Mouse (Mus musculus): ENCODE measurements around the gene Tbca.

Tbca gene

GRCm38 (mm10) chr13:94788771-94789649, at the start of gene Tbca:
Tbca (plus strand) TSS chr13:94788910.
- peak; percentile 22 to 77 for DNase-seq (ENCODE audit: low spot score in 2 of 2)

GRCm38 (mm10) chr13:94745176-94745575, 43.5 kb upstream of the Tbca start:
- DNase-seq (ENCODE audit: low spot score in 2 of 2): no peak

GRCm38 (mm10) chr13:94765852-94766251, 22.9 kb upstream of the Tbca start:
- no peak for DNase-seq (ENCODE audit: low spot score in 2 of 2)

GRCm38 (mm10) chr13:94768460-94769154, 20.1 kb upstream of the Tbca start:
- no peak for DNase-seq (ENCODE audit: low spot score in 2 of 2)

DNA sequence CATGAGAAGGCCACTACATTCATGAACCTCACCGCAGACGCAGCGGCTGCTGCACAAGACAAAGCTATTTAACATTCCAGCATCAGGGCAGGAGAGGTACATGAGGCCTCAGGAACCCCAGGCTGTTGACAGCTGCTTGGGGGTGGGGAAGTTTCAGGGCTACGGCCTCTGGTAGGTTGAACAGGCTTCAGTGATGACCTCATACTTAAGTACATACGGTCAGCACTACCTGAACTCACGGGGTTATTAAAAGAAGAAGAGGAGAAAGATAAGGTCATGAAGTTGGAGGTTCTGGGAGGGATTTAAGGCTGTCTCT, 19.6 kb upstream of the Tbca start:
- no peak for DNase-seq (ENCODE audit: low spot score in 2 of 2)

DNA sequence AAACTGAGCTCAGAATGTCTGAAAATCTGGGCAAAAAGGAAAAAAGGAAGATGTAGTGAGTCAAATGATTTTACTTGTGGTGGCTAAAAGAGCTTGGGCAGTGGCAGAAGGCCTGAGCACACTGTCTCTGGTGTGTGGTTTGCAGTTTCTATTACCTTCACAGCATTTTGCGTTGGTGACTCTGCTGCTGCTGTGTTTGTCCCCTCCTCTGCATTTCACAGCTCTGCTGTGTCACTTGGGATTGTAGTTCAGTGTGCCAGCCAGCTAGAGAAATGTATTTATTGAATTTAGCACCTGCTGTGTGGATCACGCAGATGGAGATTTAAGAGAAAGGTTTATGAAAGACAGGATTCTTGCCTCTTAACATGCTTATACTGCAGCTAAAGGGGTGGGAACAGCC, 1.8 kb upstream of the Tbca start:
- DNase-seq (ENCODE audit: low spot score in 2 of 2): peak in 1 of 2 experiments; percentile 24

DNA sequence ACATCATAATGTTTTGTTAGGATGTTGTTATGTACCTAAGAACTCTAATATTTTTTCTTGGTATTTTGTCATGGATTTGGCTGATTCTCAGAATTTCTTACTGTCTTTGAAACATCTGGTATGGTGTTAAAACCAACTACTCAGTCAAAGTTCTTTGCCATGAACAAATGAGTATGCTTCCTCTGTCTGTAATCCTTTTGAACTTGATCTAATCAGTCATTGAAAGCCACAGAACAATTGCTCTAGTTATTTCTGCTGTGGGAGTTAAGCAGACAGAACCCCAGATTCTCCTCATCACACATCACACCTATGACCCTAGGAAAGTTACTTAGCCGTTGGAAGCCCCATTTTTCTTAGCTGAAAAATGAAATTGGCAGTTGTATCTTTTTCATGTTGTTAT, 6.0 kb downstream of the Tbca start:
- DNase-seq (ENCODE audit: low spot score in 2 of 2): no peak

- no peak for DNase-seq (ENCODE audit: low spot score in 2 of 2)
Observed at GRCm38 (mm10) chr13:94803480-94804057, 14.9 kb downstream of the Tbca start.

DNA sequence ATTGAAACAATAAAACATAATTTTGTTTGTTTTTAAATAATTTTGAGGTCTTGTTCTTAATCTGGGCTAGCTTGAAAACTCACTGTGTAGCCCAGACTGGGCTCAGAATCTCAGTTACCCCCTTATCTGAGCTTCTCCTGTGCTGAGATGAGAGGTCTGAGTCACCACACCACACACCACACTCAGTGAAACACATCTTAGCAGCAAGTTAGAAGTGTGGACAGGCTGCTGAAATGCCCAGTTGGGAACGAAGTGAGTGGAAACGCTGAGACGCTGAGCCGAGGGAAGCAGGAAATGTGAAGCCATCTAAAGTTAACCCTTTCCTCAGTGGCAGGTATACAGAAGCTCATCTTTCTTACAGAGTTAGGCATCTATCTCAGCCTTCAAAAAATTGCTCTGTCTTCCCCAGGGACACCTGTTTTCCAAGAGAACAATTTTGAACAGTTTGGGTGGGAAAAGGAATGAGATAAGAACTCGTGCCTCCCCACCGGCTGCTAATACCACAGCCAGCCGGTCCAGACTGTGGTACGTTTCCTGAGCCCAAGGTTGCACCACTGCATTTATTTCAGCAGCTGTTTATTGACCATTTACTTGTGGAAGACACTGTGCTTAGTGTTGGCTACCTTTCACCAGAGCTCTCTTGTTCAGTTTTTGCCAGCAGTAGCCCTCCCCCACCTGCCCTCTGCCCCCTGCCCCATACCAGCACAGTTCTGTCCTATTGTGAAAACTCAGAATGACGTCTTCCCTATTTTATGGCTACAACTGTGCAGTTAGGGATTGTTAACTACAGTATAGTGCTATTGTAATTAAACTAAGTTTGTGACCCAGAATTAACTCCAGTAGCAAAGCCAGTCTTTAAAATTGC, 17.8 kb downstream of the Tbca start:
- no peak for DNase-seq (ENCODE audit: low spot score in 2 of 2)

GRCm38 (mm10) chr13:94808596-94808995, 19.9 kb downstream of the Tbca start:
- DNase-seq (ENCODE audit: low spot score in 2 of 2): no peak

- DNase-seq (ENCODE audit: low spot score in 2 of 2): no peak
Observed at GRCm38 (mm10) chr13:94809724-94810123, 21.0 kb downstream of the Tbca start.

DNA sequence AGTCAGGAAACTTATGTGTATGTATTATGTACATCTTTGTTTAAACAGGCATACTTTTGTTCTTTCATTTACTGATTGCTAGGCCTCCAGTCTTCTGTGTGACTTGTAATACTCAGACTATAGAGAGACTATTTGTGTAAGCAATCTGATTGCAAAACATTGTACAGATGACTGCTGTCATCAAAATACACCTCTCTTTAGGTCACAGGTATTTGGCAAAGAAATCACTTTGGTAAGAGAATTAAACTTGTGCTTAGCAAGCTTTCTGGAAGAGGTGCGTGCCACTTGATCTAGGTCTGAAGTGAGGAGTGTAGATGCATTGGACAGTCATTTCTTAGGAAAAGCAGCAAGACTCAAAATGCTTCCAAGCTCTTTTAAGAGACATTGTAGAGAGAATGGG, 22.7 kb downstream of the Tbca start:
- no peak for DNase-seq (ENCODE audit: low spot score in 2 of 2)

- no peak for DNase-seq (ENCODE audit: low spot score in 2 of 2)
Observed at GRCm38 (mm10) chr13:94813770-94814169, 25.1 kb downstream of the Tbca start.

GRCm38 (mm10) chr13:94820516-94820915, 31.8 kb downstream of the Tbca start:
- no peak for DNase-seq (ENCODE audit: low spot score in 2 of 2)

DNA sequence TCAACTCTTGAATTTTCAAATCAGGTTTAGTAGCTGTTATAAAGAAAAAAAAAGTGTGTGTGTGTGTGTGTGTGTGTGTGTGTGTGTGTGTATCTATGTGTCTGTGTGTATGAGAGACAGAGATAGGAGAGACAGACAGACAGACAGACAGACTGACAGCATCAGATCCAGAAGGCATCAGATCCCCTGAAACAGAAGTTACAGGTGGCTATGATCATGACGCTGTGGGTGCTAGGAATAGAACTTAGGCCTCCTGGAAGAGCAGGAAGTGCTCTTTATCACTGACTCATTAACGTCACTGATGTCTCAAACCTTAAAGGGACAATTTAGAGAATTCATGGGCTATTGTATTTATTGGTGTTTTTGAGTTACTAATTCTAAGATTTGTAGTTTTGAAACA, 32.2 kb downstream of the Tbca start:
- DNase-seq (ENCODE audit: low spot score in 2 of 2): no peak

DNA sequence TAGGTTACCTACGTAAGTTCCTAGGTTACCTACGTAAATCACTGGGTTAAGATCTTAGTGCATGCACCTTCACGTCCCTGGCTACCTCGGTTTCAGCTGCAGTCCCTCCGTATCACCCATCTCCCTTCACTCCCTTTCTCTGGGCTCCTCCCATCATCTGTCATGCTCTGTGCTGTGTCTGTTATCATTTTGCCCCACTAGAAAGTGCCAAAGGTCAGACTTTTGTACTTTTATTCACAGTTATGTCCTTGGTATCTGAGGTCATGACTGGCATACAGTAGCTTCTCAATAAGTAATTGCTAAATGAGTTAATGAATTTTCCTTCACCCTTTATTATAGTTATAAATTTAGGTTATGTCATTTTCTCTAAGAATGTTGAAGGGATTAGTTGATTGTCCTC, 37.7 kb downstream of the Tbca start:
- no peak for DNase-seq (ENCODE audit: low spot score in 2 of 2)

DNA sequence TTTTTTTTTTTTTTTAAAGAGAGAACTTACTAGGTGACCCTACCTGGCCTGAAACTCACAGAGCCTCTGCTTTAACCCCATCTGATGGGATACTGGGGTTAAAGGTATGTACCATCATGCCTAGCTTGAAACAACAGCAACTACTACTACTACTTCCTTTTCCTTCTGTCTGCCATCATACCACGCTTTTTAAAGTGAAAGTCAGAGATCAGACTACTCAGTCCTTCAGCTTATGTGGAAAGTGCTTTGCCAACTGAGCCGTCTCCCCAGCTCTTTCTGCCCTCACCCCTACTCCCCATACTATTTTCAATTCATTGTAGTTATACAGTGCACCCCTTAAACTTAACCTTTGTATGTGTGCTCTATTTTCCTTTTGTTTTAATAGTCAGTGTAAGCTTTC, 38.3 kb downstream of the Tbca start:
- DNase-seq (ENCODE audit: low spot score in 2 of 2): no peak

DNA sequence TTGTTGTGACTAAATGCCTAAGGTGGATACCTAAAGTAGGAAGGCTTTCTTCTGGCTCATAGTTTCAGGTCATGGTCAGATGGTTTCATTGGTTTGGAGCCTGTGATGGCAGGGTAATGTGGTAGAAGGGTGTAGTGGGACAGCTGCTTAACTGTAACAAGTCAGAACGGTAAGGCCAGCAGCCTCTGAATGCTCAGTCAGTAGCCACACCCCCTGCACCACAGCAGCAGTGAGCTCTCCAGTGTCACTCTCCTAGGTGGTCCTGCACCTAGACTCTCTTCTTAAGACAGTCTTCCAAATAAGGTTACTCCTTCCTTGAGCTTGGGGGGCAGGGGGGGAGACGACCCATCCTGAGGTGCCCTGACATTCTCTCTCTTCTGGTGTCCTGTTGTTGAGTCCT, 39.1 kb downstream of the Tbca start:
- no peak for DNase-seq (ENCODE audit: low spot score in 2 of 2)

DNA sequence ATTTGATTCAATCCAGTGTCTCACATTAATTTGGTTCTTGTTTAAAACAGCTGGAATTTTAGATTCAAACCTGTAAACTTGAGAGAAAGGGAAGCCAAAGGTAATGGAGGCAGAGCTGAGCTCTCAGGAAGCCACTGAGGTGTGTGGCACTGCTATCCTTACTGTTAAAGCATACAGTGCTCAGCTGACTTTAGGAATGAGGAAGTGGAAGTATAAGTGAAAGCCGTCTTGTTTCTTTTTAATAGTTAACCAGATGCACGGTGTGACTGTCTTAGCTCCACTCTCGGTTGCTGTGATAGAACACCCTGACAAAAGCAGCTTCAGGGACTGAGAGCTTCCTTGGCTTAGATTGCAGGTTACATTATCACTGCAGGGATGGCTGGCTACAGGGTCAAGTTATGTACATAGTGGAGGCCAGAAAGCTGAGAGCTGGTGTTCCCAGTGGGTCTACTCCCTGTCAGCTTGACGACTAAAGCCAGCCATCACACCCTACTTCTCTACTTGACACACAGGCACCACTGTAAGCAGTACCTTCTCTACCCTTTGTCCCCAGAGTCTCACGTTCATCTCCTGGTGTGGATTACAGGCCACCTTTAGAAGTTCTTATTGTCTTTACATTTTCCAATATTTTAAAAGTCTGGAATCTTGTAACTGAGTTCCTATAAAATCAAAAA, 49.5 kb downstream of the Tbca start:
- no peak for DNase-seq (ENCODE audit: low spot score in 2 of 2)

DNA sequence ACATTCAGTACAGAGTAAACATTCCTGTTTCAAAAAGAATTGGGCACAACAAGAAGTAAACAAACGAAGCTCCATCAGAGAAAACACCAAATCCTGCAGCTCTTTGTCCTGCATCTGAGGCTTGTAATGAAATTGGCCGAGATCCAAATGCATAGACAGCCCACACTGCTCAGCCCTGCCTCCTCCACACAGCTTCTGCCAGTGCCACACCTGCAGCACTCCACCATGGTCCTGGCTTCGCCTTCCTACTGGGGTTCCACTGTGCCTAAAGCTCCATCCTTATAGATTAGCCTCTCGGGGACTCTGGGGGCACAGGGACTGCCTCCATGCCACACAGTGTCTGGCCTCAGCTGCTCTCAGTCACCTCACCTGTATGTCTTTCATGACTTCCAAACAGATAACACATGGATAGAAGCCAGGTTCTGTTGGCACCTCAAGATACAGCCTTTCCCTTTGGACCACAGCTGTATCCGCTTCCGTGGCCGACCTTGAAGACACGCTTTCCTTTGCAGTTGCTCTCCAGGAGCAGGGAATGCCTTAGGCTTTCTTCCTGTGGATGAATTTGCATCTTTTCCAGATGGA, 50.1 kb downstream of the Tbca start:
- DNase-seq (ENCODE audit: low spot score in 2 of 2): peak in 1 of 2 experiments; percentile 14

GRCm38 (mm10) chr13:94843236-94843635, 54.5 kb downstream of the Tbca start:
- DNase-seq (ENCODE audit: low spot score in 2 of 2): no peak
